Mouse (Mus musculus) myocyte (in vitro differentiated cells): Measurements from ENCODE around the gene Hoxd10. TPM values are rescaled to one million over a fixed set of nuclear protein-coding genes. Genes with fewer than 3 reads are reported as not detected.

Experiments used
- H3K27me3 ChIP-seq: one replicate; pipeline ENCODE4 v1.6.1; 2011; ENCODE audit not compliant: control insufficient read depth, insufficient read depth, insufficient read length
- H3K36me3 ChIP-seq: one replicate; pipeline ENCODE4 v1.6.1; 2011; ENCODE audit not compliant: control insufficient read depth, insufficient read depth
- H3K4me2 ChIP-seq: one replicate; pipeline ENCODE4 v1.6.1; 2011; ENCODE audit warnings: low read depth, control low read depth
- H3K4me3 ChIP-seq: one replicate; pipeline ENCODE4 v1.5.1; 2011; ENCODE audit warnings: mild to moderate bottlenecking, control low read depth, moderate library complexity
- H3K79me2 ChIP-seq: one replicate; pipeline ENCODE4 v1.6.1; 2011; ENCODE audit not compliant: control insufficient read depth, insufficient read depth
- H3ac ChIP-seq: one replicate; pipeline ENCODE4 v1.6.1; 2011; ENCODE audit not compliant: control insufficient read depth, insufficient read length
- CEBPB ChIP-seq: IDR thresholded peaks from 2 replicates; pipeline ENCODE4 v1.6.1; 2011; ENCODE audit warnings: mild to moderate bottlenecking, moderate library complexity; ENCODE audit not compliant: poor library complexity, insufficient read depth, severe bottlenecking
- E2F4 ChIP-seq: IDR thresholded peaks from one replicate; pipeline ENCODE4 v1.6.1; 2011; ENCODE audit warnings: mild to moderate bottlenecking, control low read depth, moderate library complexity; ENCODE audit not compliant: insufficient read depth
- MAX ChIP-seq: IDR thresholded peaks from one replicate; pipeline ENCODE4 v1.6.1; 2011; ENCODE audit warnings: low read depth, mild to moderate bottlenecking, control low read depth
- MYOD1 ChIP-seq, 3 experiments: IDR thresholded peaks; one replicate each; pipeline ENCODE4 v1.6.1; 2011; ENCODE audit warnings: control low read depth in 2 of 3, low read depth in 2 of 3, mild to moderate bottlenecking in 2 of 3, moderate library complexity in 1 of 3; ENCODE audit not compliant: insufficient read length in 2 of 3, control insufficient read depth in 1 of 3
- MYOG ChIP-seq, 3 experiments: IDR thresholded peaks; one replicate each; pipeline ENCODE4 v1.6.1; 2011; ENCODE audit warnings: control low read depth in 2 of 3, low read depth in 2 of 3, mild to moderate bottlenecking in 2 of 3; ENCODE audit not compliant: insufficient read length in 2 of 3, control insufficient read depth in 1 of 3, insufficient read depth in 1 of 3
- POLR2A ChIP-seq: IDR thresholded peaks from one replicate; pipeline ENCODE4 v1.6.1; 2011; ENCODE audit warnings: low read depth, mild to moderate bottlenecking, control low read depth, moderate library complexity; ENCODE audit not compliant: insufficient read length
- POLR2AphosphoS2 ChIP-seq: IDR thresholded peaks from one replicate; pipeline ENCODE4 v1.6.1; 2011; ENCODE audit warnings: low read depth, control low read depth; ENCODE audit not compliant: insufficient read length
- REST ChIP-seq: IDR thresholded peaks from one replicate; pipeline ENCODE4 v1.6.1; 2011; ENCODE audit warnings: mild to moderate bottlenecking, control low read depth, moderate library complexity; ENCODE audit not compliant: insufficient read depth, insufficient read length
- SRF ChIP-seq: IDR thresholded peaks from one replicate; pipeline ENCODE4 v1.6.1; 2011; ENCODE audit warnings: low read depth; ENCODE audit not compliant: control insufficient read depth, insufficient read length
- TCF12 ChIP-seq: IDR thresholded peaks from one replicate; pipeline ENCODE4 v1.6.1; 2011; ENCODE audit warnings: mild to moderate bottlenecking, control low read depth; ENCODE audit not compliant: poor library complexity, insufficient read depth, severe bottlenecking
- TCF3 ChIP-seq: IDR thresholded peaks from one replicate; pipeline ENCODE4 v1.6.1; 2011; ENCODE audit warnings: low read depth, control low read depth; ENCODE audit not compliant: insufficient read length
- USF1 ChIP-seq: IDR thresholded peaks from one replicate; pipeline ENCODE4 v1.6.1; 2011; ENCODE audit warnings: low read depth, mild to moderate bottlenecking, control low read depth, moderate library complexity
- polyA plus RNA-seq: library from polyadenylated mRNA; unstranded; fragments of >200 nt; fragmentation: generic; extraction: Trizol; gene quantifications from one replicate; pipeline ENCODE4 v1.2.1, GENCODE M21; 2012; ENCODE audit warnings: missing spikeins

Gene Hoxd10
- polyA plus RNA-seq, 1 experiment: not detected

DNA sequence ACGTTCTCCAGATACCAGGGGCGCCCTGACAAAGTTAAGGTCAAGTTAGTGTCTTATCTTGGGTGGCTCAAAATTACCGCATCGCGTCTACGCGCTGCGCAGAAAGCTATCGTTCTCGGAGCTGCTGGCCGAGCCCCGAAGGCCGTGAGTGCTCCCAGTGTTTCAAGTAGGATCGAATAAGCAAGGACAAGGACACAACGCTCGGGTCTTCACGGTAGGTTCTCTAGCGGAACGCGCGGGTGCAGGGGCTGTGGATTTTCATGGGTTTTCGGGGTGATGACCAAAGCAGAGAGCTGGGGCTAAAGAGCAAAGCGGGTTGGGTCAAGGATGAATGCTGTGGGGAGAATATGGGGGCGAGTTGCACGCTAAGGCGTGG lies 12.1 kb upstream of the Hoxd10 start:
- H3K4me3 ChIP-seq: no peak overlapping the region
- no peak for TF ChIP-seq E2F4
- TF ChIP-seq POLR2A: no peak
- no peak for TF ChIP-seq TCF12
- no peak for TF ChIP-seq POLR2AphosphoS2
- TF ChIP-seq CEBPB: no peak
- TF ChIP-seq MYOG (IDR thresholded peaks at IDR 0.05; ENCODE audit: control insufficient read depth in 1 of 3, insufficient read depth in 1 of 3, insufficient read length in 2 of 3, low read depth in 2 of 3): no peak
- TF ChIP-seq MYOD1 (IDR thresholded peaks at IDR 0.05; ENCODE audit: control insufficient read depth in 1 of 3, insufficient read length in 2 of 3, low read depth in 2 of 3): no peak
- TF ChIP-seq USF1: no peak
- no peak for TF ChIP-seq REST
- TF ChIP-seq TCF3: no peak
- no peak for TF ChIP-seq SRF
- no peak for TF ChIP-seq MAX
- no peak overlapping the region for H3K4me2 ChIP-seq
- H3K27me3 ChIP-seq: peaks cover 71% of the 10 kb centered on the region
- no peaks in the 10 kb centered on the region for H3K36me3 ChIP-seq
- H3ac ChIP-seq: no peak overlapping the region
- no peaks in the 10 kb centered on the region for H3K79me2 ChIP-seq

DNA sequence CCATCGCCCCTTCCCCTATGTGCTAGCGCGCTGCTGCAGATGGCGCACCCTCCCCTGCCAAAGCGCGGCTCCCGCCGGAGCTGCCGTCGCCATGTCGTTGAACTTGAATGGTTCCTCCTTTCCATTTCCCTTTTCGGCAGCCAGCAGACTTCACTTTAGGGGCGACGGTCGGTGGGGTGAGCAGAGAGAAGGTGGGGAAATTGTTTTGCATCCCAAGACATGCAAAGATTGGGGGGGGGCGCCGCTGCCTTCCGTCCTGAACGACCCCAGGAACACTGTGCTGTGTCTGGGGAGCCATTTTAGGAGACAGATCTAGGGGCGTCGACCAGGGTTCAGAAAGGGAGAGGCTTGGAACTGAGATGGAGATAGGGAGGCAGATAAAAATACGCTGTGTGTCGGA lies 11.7 kb upstream of the Hoxd10 start:
- Histone ChIP-seq H3K4me3 (no peak overlapping the region), H3K79me2 (no peaks in the 10 kb centered on the region), H3K36me3 (no peaks in the 10 kb centered on the region), H3K27me3 (peaks cover 67% of the 10 kb centered on the region), H3ac (no peak overlapping the region), H3K4me2 (no peak overlapping the region)
- TF ChIP-seq TCF3: no peak
- TF ChIP-seq POLR2AphosphoS2: no peak
- TF ChIP-seq SRF: no peak
- TF ChIP-seq USF1: no peak
- TF ChIP-seq MYOG (IDR thresholded peaks at IDR 0.05; ENCODE audit: control insufficient read depth in 1 of 3, insufficient read depth in 1 of 3, insufficient read length in 2 of 3, low read depth in 2 of 3): no peak
- no peak for TF ChIP-seq POLR2A
- no peak for TF ChIP-seq E2F4

DNA sequence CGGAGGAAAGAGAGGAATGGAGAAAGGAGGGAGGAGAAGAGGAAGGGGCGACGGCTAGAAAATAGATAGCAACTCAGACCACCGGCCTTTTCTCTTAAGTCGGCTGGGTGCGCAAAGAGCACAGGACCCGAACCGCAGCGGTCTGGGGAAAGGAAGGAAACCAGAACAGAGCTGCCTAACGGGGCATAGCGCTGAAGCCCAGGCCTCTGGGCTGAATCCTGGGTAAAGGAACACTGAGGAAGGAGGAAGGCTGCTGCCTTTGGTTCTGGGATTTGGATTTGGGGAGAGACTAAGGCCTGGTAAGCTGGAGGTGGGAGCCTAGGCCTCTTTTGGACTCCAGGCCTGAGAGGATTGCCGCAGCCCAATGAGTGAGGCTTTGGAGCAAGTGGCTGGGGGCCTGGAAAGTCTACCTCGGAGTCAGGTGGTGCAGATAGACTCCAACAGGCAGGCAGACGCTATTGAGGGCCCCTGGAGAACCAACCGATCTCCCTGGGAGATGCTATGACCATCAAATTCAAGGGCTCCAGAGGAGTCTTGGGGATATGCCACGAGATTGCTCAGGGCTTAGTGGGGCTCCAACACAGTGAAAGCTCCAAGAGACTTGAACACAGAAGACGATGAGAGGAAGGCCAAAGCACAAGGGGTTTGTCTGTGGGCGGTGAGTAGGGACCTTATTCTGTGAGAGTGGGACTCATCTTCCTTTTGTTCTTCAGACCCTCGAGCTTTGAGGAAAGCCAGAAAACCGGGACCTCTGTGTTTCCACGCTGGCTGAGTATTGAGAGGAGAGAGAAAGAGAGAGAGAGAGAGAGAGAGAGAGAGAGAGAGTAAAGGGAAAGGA lies 10.9 kb upstream of the Hoxd10 start:
- H3K4me2 ChIP-seq: no peak overlapping the region
- no peaks in the 10 kb centered on the region for H3K36me3 ChIP-seq
- H3ac ChIP-seq: no peak overlapping the region
- H3K27me3 ChIP-seq: peaks cover 59% of the 10 kb centered on the region
- no peak overlapping the region for H3K4me3 ChIP-seq
- no peak for TF ChIP-seq MYOG (IDR thresholded peaks at IDR 0.05; ENCODE audit: control insufficient read depth in 1 of 3, insufficient read depth in 1 of 3, insufficient read length in 2 of 3, low read depth in 2 of 3)
- H3K79me2 ChIP-seq: no peaks in the 10 kb centered on the region

DNA sequence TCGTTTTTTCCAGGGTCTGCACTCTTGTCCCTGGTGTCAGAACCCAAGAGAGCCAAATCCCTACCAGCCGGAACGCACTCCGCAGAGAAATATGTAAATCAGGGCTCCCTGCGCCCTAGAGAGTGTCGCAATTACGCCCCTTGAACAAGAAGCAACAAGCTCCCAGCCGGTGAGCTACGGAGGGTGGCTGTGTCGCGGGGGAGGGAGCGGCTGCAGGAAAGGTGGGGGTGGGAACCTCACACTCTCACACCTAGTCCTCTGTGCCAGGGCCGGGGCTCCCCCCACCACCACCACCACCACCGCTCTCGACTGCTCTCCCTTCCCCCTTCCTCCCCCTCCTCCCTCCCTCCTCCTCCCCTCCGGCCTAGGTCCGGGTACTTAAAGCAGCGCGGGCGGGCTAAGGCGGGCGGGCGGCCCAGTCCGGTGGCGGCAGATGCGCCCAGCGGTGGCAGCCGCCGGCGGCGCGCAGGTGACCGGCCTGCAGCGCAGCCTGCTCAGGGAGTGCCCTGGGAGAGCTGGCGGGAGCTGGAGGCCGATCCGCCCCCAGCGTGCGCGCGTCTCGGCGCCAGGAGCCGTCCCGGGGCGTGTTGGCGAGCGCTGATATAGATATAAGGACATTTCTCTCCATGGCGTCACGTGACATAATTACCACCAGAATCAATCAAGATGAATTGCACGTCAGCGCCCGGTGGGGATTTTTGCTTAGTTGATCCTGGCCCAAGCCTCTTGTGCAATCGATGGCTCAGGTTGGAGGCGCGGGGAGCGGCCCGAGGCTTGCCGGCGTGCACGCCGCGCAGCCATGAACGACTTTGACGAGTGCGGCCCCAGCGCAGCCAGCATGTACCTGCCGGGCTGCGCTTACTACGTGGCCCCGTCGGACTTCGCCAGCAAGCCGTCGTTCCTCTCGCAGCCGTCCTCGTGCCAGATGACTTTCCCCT lies 9.9 kb upstream of the Hoxd10 start:
- no peak for TF ChIP-seq POLR2A
- no peak for TF ChIP-seq TCF3
- no peak for TF ChIP-seq REST
- TF ChIP-seq MYOD1 (IDR thresholded peaks at IDR 0.05; ENCODE audit: control insufficient read depth in 1 of 3, insufficient read length in 2 of 3, low read depth in 2 of 3): no peak
- no peak for TF ChIP-seq MAX
- TF ChIP-seq POLR2AphosphoS2: no peak
- no peak for TF ChIP-seq TCF12
- no peak for TF ChIP-seq CEBPB
- TF ChIP-seq USF1: no peak
- no peak for TF ChIP-seq SRF
- no peak for TF ChIP-seq MYOG (IDR thresholded peaks at IDR 0.05; ENCODE audit: control insufficient read depth in 1 of 3, insufficient read depth in 1 of 3, insufficient read length in 2 of 3, low read depth in 2 of 3)
- TF ChIP-seq E2F4: no peak
- no peaks in the 10 kb centered on the region for H3K79me2 ChIP-seq
- peaks cover 48% of the 10 kb centered on the region for H3K27me3 ChIP-seq
- no peaks in the 10 kb centered on the region for H3K36me3 ChIP-seq
- no peak overlapping the region for H3K4me3 ChIP-seq
- H3ac ChIP-seq: no peak overlapping the region
- no peak overlapping the region for H3K4me2 ChIP-seq
